Mouse (Mus musculus) 416B (cell line): ENCODE measurements around the gene Galnt17.

Experiments
- DNase-seq: peaks from one replicate; pipeline ENCODE4 v3.0.0; 2011; ENCODE audit warnings: low read depth

The Galnt17 gene

DNA sequence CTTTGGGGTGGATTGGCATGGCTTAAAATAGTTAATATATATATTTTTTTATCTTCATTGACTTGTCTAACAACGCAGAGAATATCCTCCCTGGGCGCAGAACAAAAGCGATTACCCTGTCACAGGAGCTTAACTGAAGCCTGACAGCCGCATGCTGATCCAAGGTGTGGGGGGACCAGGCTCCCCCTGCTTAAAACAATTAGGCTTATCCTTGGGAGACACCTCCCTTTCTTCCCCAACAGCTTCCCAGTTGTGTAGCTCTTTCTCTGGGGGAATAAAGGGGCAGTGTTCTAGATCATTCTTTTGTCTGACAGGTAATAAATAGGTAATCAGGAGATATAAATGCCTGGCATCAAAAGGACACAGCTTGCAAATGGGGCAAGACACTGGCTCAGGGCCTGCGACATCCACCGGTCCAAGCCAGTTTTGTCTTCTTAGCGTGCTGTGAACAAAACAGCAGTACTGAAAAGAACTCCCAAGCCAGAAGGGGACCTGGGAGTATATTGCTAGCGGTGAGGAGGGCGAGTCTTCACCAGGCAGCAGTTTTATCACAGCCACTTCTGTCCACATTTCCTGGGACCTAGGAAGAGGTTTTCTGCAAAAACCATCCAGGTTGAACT lies 288.8 kb downstream of the Galnt17 start:
- DNase-seq = no peak

- DNase-seq = no peak
Observed at GRCm38 (mm10) chr5:131016066-131016465, 292.2 kb downstream of the Galnt17 start.

DNA sequence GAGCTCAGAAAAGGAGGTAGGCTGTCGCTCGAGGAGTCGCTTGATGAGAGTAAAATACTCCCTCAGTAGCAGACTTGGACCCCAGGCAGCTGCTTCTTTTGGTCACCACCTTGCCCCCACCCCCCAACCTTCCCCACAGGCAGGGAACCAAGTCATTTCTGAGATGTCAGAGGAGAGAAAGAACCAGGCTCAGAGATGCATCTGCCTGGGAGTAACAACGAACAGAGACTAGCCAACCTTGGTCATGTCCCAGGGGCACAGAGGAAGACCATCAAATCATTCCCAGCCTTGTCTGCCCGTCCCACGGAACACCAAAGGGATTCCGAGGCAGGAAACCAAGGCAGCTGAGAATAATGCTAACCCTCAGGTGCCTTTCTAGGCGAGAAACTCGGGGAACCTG lies 293.0 kb downstream of the Galnt17 start:
- DNase-seq = no peak

DNA sequence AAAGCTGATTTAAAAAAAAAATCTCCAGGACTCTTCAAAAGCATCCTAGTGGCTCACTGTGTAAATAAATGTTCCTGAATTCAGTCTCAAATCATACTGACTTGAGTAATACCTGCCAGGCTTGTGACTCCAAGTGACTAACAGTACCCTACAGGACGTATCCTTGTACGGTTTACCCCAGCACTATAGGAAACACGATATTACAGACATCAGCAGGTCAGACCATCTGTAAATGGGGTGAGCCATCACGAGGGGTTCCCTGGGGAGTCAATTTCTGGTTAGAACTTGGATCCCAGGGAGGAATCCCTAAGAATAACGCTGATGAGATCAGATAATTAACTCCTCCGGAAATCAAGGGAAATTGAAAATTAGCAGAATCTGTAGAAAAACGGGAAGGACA lies 294.5 kb downstream of the Galnt17 start:
- no peak for DNase-seq

GRCm38 (mm10) chr5:131013101-131013500 lies 295.2 kb downstream of the Galnt17 start:
- no peak for DNase-seq

GRCm38 (mm10) chr5:131009510-131009909 lies 298.8 kb downstream of the Galnt17 start:
- peak; percentile 14 for DNase-seq

DNA sequence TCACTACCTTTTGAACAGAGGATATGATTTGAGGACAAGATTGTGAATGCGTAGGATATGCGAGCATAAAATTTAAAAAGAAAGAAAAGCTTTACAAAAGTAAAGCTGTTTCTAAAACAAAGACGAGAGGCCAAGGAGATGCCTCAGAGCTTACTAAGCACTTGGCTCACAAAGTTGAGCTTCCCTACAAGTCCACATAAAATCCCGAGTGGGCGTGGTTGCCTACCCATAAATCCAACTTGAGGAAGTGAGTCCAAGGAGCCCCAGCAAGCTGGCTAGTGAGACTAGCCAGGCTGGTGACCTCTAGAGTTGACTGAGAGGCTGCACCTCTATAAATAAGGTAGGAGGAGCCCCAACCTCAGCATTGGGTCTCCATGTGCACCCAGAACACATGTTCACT lies 299.8 kb downstream of the Galnt17 start:
- DNase-seq = peak; percentile 1

- peak; percentile 34 for DNase-seq
Observed at GRCm38 (mm10) chr5:131007871-131008505, 300.3 kb downstream of the Galnt17 start.

- DNase-seq = no peak
Observed at GRCm38 (mm10) chr5:131007198-131007597, 301.1 kb downstream of the Galnt17 start.

DNA sequence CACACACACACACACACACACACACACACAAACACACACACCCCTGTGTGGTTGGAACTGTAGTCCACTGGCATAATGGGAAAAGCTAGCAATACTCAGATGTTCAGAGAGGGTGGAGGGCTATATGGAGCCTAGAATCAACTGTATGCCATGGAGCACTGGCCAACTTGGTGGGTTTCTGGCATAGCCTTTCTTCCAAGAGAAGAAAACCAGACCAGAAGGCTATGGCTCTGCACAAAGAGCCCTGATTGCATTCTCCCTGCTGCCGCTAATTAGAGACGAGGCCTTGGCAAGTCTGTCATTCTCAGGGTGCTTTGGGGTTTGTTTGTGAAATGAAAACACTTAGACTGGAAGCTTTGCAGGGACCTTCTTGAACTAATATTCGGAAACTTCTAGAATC lies 301.8 kb downstream of the Galnt17 start:
- no peak for DNase-seq

DNA sequence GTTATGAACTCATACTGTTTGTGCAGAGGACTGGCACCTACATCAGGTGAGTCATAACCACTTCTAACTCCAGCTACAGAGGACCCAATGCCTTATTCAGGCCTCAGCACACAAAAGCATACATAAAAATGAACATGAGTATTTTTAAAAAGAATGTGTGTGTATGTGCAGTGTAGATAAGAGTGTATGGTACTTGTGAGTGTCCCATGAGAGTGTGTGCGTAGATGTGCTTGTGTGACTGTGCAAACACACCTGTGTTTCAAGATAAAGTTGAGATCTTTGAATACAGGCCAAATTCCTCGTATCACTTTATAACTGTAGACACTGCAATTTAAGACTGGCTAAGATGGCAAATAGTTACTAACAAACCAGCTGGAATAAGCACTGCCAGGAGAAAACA lies 307.7 kb downstream of the Galnt17 start:
- no peak for DNase-seq

DNA sequence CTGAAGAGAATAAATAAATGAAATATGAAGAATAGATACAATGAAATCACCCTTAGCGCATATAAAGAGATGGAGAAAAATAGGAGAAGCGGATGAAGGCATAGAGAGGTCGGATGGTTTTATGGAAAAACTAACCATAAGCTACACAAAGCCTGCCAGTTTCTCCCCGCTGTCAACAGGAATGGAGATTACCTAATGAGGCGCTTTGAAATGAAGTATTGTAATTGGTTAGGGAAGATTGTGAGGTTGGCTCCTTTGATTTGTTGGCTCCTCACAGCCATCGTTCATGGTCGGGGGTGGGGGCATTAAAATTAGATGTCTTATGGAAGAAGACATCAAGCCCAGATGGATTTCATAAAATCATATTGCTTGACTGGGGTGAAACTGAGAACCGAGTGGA lies 329.0 kb downstream of the Galnt17 start:
- no peak for DNase-seq

GRCm38 (mm10) chr5:130978871-130979270 lies 329.4 kb downstream of the Galnt17 start:
- no peak for DNase-seq

DNA sequence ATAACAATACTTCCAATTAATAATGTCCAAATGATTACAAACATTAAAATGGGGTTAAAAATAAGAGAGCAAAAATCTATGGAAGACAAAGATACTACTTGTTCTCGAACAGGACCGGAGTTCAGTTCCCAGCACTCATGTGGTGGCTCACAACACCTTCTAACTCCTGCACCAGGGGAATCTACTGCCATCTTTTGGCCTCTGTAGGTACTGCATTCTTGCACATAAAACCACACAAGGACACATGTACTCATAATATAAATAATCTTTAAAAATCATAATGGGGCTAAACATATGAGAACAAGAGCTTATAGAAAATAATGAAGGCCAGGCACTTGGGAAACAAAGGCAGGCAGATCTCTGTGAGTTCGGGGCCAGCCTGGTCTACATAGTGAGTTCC lies 330.3 kb downstream of the Galnt17 start:
- no peak for DNase-seq

DNA sequence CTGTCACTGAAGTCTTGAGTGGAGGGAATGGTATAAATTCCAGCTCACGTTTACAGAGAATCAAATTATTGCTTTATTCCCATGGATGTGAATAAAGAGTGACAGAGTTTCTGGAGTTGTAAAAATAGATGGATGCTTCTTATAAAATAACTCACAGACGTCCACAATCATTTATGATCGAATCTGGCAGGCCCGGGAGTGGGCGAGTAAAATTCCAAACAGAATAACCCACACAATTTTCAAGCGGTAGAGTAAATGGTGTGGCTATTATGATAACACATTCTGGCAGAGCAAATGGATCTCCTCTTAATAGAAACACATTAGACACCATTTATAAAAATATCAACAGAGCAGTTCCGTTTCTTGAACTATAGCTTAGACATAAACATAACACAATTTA lies 355.9 kb downstream of the Galnt17 start:
- no peak for DNase-seq

GRCm38 (mm10) chr5:130950894-130951400 lies 357.4 kb downstream of the Galnt17 start:
- peak; percentile 3 for DNase-seq

DNA sequence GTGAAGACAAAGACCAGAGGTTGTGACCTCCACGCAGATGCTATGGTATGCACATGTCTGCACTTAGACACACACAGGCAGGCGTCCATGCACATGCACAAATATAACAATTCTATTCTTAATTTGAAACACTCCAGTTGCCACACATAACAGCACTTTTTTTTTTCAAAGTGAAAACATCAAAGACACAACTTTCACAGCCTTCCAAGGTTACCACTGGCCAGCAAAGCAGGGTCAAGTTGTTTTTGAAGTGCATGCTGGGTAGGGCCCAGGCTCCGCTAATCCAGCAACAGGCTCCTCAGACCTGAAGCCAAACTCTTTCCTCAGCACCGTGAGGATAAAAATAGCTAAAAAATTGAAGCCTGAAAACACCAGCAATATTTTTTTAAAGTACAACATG lies 357.9 kb downstream of the Galnt17 start:
- no peak for DNase-seq

DNA sequence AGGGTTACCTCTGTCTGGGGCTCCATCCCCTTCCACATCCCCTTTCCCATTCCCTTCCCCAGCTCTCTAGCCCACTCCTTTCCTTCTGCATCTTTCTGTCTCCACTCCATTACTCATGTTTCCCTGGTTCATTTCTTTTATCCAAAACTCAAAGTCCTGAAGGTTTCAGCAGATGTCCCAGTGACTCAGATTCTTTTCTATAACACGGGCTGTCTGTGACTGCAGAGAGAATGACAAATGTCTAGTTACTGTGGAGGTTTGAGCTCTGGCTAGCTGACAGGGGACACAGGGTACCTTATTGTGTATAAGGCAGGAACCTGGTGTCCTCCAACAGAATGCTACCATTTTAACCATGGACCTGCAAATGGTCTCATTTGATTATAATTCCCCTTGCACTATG lies 358.6 kb downstream of the Galnt17 start:
- no peak for DNase-seq

DNA sequence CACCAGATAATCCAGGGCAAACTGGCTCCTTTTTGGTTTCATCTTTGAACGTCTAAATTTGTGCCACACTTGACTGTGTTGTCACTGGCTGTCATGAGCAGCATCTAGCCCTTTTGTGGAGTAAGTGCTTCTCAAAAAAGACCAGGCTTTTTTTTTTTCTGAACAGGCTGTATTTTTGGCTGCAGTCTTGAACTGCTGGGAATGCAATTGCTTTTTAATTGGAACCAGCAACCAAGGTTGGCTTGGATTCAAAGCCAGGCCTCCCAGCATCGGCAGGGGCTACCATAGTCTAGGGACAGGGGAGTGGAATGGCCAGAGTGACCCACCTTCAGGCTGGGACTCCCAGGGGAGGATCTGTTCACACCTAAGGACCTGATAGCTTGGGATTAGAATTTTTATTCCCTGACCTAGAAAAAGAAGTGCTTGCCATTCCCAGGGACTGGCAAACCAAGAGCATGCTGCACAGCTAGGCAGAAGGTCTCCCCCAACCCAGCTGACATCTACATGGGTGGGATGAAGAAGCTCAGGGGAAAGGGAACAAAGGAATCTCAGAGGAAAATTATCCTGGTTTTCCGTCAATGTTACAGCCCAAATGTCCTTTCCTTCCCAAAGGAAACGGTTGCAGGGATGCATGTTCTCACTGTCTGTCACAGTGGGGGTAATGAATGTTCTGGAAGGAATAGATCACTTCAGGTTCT lies 369.2 kb downstream of the Galnt17 start:
- no peak for DNase-seq

- no peak for DNase-seq
Observed at GRCm38 (mm10) chr5:130938274-130938741, 370.0 kb downstream of the Galnt17 start.

- DNase-seq = no peak
Observed at GRCm38 (mm10) chr5:130930999-130931398, 377.3 kb downstream of the Galnt17 start.

DNA sequence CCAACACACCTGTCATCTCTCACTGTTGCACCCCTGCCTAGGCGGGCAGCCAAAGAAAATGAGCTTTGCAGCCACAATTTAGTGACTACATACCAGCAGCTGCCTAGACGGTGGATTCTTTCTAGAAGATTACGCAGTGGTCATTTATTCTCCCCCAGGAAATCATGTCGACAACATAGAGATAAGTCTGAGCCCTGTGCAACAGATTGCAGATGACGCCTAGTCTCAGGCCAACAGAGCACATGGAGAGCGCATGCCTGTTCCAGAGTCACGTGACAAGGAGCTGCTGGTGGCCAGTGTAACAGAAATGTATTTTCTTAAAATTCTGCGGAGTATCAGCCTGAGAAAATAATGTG lies 380.5 kb downstream of the Galnt17 start:
- DNase-seq = no peak

DNA sequence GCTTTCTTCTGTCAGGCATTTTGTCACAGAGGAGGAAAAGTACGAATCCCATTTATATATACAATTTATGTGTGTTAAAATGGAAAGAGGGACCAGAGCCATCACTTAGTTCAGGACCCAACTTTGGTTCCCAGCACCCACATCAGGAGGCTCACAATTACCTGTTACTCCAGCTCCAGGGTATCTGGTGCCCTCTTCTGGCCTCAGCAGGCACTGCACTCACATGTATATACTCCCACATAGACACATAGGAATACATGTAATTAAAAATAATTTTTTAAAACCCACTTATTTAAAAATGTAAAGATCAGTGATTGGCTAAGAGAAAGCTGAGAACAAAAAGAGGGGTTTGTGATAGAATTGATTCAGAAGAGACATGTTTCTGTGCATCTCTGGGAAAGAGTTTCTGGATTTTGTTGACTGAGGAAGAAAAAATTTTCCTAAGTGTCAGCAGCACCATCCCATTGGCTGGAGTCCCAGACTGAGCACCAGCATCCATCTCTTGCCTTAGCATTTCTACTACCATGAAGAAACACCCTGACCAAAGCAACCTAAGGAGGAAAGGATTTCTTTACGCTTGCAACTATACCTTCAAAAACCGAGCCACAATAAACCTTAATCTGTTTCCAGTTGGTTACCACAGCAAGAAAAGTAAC lies 381.0 kb downstream of the Galnt17 start:
- DNase-seq = no peak
